Mouse (Mus musculus) lung, postnatal 0 days (tissue): ENCODE measurements around the gene C1qtnf2.

Experiments
- CTCF ChIP-seq: IDR thresholded peaks from 2 replicates; pipeline ENCODE4 v1.5.1; 2016; ENCODE audit warnings: antibody characterized with exemption, mild to moderate bottlenecking
- EP300 ChIP-seq: IDR thresholded peaks from 2 replicates; pipeline ENCODE4 v1.6.1; 2016; ENCODE audit warnings: antibody characterized with exemption, mild to moderate bottlenecking, control low read depth

DNA sequence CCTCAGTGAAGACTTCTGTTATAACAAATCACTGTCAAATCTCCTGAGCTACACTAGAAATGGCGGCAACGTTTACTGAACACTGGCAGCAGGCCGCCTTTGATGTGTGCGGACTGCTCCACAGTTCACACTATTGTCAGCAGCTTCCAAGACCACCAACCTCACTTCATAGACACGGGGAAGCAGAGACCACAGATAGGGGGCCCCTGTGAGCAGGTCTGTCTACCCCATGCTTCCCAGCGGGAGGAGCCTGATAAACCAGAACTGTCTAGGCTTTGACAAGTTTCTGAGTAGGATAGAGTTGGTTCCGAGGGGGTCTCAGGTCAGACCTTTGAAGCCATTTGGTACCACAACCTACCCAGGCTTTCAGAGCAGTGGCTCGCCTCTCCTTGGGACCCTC, 21.0 kb downstream of the C1qtnf2 start:
- TF ChIP-seq CTCF (peak; percentile 53), EP300 (no peak)
